Comparison of ENCODE assay signal across 10 mouse cellular contexts in genomic region chr15:57633067-57633466, GRCm38 (mm10).
DNase-seq lines count a peak whose midpoint lies in the region.
"Had no signal": no experiment of that assay in that cellular context is flagged by ENCODE, and none has a peak within 500 bp of the region (broad histone marks: within the 10 kb centered on the region; RNA-seq: fewer than 3 reads in every experiment).

No protein-coding gene starts in this region.

- intact Hi-C loops in heart, postnatal 36 days (cut with DNase I), result no loop called here
- intact Hi-C loops in left cerebral cortex, postnatal 25 days (cut with DNase I), result no loop called here

- peak; percentile 27 for DNase-seq in heart, postnatal 4 days
- DNase-seq in heart, postnatal 36 days, result no peak
- peak; percentile 76 for DNase-seq in NIH3T3 (ENCODE audit: low read depth)
- DNase-seq in frontal cortex, adult 2 months (ENCODE audit: extremely low spot score in 1 of 2, low spot score in 1 of 2), result peak; percentile 20 to 75
- peak; percentile 28 to 79 for DNase-seq in left cerebral cortex, postnatal 25 days (ENCODE audit: low spot score in 2 of 2)
- DNase-seq in urinary bladder, postnatal 36 days (ENCODE audit: low spot score in 2 of 2), result no peak
- DNase-seq in thymus, postnatal 36 days, result no peak
- DNase-seq in adrenal gland, adult (ENCODE audit: inconsistent age in 2 of 2, low spot score in 1 of 2), result no peak
- DNase-seq: cerebellum, postnatal 36 days; thymus, postnatal 25 days had no signal

Comparison
In these comparisons a context has a peak if more than half of its experiments do, and no peak if none do; other contexts are left out.
1. DNase-seq: peak in heart, postnatal 4 days (single experiment), NIH3T3 (single experiment), frontal cortex, adult 2 months (2 of 2) and left cerebral cortex, postnatal 25 days (2 of 2); none in heart, postnatal 36 days (0 of 2), urinary bladder, postnatal 36 days (0 of 2), thymus, postnatal 36 days (0 of 2) and adrenal gland, adult (0 of 2).